Mouse (Mus musculus) brain, adult 2 months (tissue): Measurements from ENCODE around the gene Rps27a.

Experiments
- DNase-seq: peaks from one replicate; pipeline ENCODE4 v3.0.0; 2011; ENCODE audit warnings: low read depth, low spot score

Rps27a gene

DNA sequence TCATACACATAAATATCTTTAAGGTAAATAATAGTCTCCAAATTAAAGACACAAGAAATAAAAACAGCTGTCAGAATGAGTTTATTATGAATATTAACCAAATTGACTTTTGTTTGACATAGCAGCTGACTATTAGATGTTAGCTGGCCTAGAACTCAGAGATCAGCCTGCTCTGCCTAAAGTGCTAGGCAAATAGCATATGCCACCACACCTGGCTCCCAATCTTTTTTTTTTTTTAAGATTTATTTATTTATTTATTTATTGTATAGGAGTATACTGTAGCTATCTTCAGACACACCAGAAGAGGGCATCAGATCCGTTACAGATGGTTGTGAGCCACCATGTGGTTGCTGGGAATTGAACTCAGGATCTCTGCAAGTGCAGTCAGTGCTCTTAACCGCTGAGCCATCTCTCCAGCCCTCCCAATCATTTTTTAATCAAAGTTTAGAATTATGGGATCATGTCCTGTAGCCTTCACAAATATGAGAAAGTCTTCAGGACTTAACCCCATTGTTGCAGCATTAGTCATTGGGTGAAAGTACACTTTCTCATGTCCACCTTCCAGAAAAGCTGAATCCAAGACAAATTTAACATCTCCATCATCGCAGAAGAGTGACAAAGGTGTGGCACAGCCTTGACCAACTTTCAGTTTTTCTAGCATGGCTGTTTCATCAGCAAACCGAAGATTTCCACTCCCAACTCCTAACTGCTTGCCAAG is 34.9 kb downstream of the Rps27a start:
- DNase-seq: no peak

DNA sequence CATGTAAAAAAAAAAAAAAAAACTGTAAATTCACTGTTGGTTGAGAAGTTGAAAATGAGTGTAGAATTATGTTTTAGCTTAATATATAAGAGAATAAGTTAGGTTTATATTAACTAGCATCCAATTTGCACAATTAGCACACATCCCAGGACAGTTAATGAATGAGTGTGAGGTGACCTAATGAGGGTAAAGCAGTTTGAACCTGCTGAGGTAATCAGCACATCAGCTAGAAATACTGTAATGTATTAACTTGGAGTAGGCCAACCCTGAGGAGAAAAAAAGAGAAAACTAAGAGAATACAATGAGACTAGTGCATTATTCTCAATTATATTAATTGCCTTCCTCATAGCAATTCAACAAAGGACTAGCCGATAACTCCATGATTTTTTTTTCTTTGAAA is 38.5 kb downstream of the Rps27a start:
- no peak for DNase-seq

DNA sequence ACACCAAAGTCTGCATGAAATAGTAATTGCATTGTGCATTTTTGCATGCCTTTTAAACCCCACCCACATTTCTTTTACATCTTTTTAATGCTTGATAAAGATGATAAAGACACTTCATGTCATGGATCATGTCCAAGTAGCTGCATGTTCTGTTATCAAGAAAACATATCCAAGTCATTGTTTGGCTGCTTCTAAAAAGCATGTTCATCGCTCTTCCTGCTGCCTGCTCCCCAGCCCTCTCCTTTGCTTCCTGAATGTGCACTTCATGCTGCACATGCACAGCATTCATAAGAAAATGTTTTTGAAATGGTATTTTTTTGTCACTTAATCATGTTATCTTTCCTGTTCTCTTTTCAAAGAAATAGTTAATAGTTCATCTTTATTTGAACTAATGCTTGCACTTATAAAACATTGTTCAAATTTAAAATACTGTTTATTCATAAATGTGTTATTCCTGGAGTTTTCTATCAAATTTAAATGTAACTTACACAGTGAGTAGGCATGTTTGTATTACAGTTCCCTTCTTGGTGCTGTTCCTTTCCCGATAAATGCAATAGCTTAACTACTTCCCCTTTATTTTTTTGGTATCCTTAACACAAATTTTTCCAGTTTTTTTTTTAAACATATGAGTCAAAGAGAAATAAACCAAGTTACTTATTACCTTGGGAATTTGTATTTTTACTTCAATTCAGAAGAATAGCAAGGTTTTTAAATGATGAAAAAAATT is 42.8 kb downstream of the Rps27a start:
- DNase-seq: no peak

DNA sequence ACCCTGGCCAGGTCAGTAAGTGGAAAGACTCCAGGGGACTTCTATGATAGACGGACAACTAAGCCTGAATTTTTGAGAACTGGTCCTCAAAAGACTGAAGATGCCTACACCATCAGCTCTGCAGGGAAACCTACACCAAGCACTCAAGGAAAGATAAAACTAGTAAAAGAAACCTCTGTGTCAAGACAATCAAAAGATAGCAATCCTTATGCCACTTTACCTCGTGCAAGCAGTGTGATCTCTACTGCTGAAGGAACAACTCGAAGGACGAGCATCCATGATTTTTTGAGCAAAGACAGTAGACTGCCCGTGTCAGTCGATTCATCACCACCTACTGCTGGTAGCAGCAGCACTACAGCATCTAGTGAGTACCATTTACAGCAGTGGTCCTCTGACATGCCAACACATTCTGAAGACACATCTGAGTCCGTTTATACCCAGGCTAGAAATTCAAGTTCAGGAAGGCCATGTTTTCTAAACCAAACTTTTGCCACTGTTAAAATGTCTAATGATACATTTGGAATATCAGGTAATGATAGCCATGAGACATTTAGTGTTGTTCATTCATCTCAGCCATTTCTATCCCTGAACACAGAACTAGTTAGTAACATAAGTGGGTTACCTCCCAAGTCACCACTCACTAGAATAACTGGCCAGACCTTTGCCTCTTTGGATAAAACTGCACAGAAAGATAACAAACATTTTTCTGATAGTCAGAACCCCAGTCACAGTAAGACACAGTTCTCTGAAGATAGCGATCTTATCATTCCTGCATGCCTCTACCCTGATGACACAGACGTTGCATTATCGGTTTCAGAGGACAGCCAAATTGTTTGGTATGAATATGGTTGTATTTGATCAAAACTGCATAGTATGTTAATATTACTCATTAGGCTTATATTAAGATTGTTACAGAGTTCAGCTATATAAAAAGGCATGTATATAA is 43.7 kb downstream of the Rps27a start:
- no peak for DNase-seq

DNA sequence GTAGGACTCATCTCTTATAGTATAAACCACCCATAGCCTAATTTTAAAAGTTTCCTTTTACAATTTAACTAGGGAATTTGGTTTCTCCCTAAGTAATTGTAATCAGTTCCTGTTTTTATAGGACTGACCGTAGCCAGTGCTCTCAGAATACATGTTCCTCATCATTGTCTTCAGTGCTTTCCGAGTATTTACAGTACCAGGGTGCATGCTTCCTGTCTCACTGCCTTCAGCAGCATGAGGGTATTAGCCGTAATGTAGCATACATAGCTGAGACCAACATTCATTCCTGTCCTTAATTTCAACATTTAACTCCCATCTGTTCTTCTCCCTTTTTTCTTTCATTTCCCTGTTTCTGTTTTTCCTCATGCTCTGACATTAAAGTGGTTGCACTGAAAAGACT is 50.9 kb downstream of the Rps27a start:
- no peak for DNase-seq
